Mouse (Mus musculus) MEL (cell line): ENCODE measurements around the gene Tsfm. TPM values are rescaled to one million over a fixed set of nuclear protein-coding genes. Genes with fewer than 3 reads are reported as not detected.

Source experiments
- DNase-seq: peaks from one replicate; pipeline ENCODE4 v3.0.0; 2011; ENCODE audit warnings: low read depth, low spot score
- H3K27ac ChIP-seq: 2 replicates; pipeline ENCODE4 v1.5.1; 2012; ENCODE audit warnings: low read depth, mild to moderate bottlenecking, control low read depth, low read length, moderate library complexity; ENCODE audit not compliant: control insufficient read depth
- H3K27me3 ChIP-seq, 2 experiments: fragments of 150-350 bp in 1 of 2; sonication (generic) in 1 of 2; 2 replicates each; pipeline ENCODE4 v1.6.1; 2012; ENCODE audit warnings: low read length in 2 of 2, mild to moderate bottlenecking in 2 of 2, improper control_type of control experiment in 1 of 2, moderate library complexity in 1 of 2; ENCODE audit not compliant: insufficient read depth in 2 of 2, control insufficient read depth in 1 of 2
- H3K36me3 ChIP-seq, 2 experiments: 2 replicates each; pipeline ENCODE4 v1.6.1; 2012 to 2014; ENCODE audit warnings: low read length in 2 of 2, improper control_type of control experiment in 1 of 2, inconsistent platforms in 1 of 2, mild to moderate bottlenecking in 1 of 2; ENCODE audit not compliant: insufficient read depth in 2 of 2, control insufficient read depth in 1 of 2
- H3K4me1 ChIP-seq, 2 experiments: fragments of 150-350 bp in 1 of 2; sonication (generic) in 1 of 2; 2 replicates each; pipeline ENCODE4 v1.6.1; 2012; ENCODE audit warnings: low read length in 2 of 2, improper control_type of control experiment in 1 of 2, mild to moderate bottlenecking in 1 of 2; ENCODE audit not compliant: insufficient read depth in 2 of 2, control insufficient read depth in 1 of 2
- H3K4me3 ChIP-seq, 2 experiments: fragments of 150-350 bp in 1 of 2; sonication (generic) in 1 of 2; 2 replicates each; pipeline ENCODE4 v1.5.1; 2012; ENCODE audit warnings: low read depth in 2 of 2, low read length in 2 of 2, mild to moderate bottlenecking in 2 of 2, moderate library complexity in 2 of 2, control low read depth in 1 of 2, improper control_type of control experiment in 1 of 2; ENCODE audit not compliant: control insufficient read depth in 1 of 2, insufficient read depth in 1 of 2
- H3K79me2 ChIP-seq: 2 replicates; pipeline ENCODE4 v1.6.1; 2012; ENCODE audit warnings: mild to moderate bottlenecking, low read length, moderate library complexity; ENCODE audit not compliant: control insufficient read depth, poor library complexity, insufficient read depth
- H3K9ac ChIP-seq: 2 replicates; pipeline ENCODE4 v1.6.1; 2012; ENCODE audit warnings: low read depth, mild to moderate bottlenecking, control low read depth, low read length, moderate library complexity; ENCODE audit not compliant: control insufficient read depth, poor library complexity, severe bottlenecking
- H3K9me3 ChIP-seq: fragments of 150-350 bp; sonication (generic); replicated peaks from 2 replicates; pipeline ENCODE4 v1.6.1; 2012; ENCODE audit warnings: mild to moderate bottlenecking, low read length, improper control_type of control experiment, moderate library complexity; ENCODE audit not compliant: insufficient read depth
- GABPA ChIP-seq: IDR thresholded peaks from 2 replicates; pipeline ENCODE4 v1.6.1; 2012; ENCODE audit warnings: low read depth, mild to moderate bottlenecking, inconsistent platforms, low read length, improper control_type of control experiment, moderate library complexity
- HCFC1 ChIP-seq: IDR thresholded peaks from 2 replicates; pipeline ENCODE4 v1.6.1; 2012; ENCODE audit warnings: low read depth, mild to moderate bottlenecking, inconsistent platforms, low read length, improper control_type of control experiment, moderate library complexity
- MAX ChIP-seq: IDR thresholded peaks from 2 replicates; pipeline ENCODE4 v1.6.1; 2011; ENCODE audit warnings: low read length, improper control_type of control experiment
- MAZ ChIP-seq: IDR thresholded peaks from 2 replicates; pipeline ENCODE4 v1.6.1; 2012; ENCODE audit warnings: low read depth, mild to moderate bottlenecking, inconsistent platforms, low read length, improper control_type of control experiment
- MYC ChIP-seq: IDR thresholded peaks from 2 replicates; pipeline ENCODE4 v1.6.1; 2011; ENCODE audit warnings: low read depth, mild to moderate bottlenecking, low read length, improper control_type of control experiment, moderate library complexity
- NRF1 ChIP-seq: IDR thresholded peaks from 2 replicates; pipeline ENCODE4 v1.6.1; 2014; ENCODE audit warnings: low read depth, mild to moderate bottlenecking, inconsistent platforms, low read length, improper control_type of control experiment, moderate library complexity; ENCODE audit not compliant: poor library complexity, insufficient read depth, severe bottlenecking
- POLR2A ChIP-seq, 2 experiments: IDR thresholded peaks; 2 replicates each; pipeline ENCODE4 v1.6.1; 2011 to 2012; ENCODE audit warnings: low read length in 2 of 2, mild to moderate bottlenecking in 2 of 2, control low read depth in 1 of 2, improper control_type of control experiment in 1 of 2, low read depth in 1 of 2, moderate library complexity in 1 of 2; ENCODE audit not compliant: control insufficient read depth in 1 of 2, insufficient read depth in 1 of 2, poor library complexity in 1 of 2
- SMC3 ChIP-seq: IDR thresholded peaks from 2 replicates; pipeline ENCODE4 v1.6.1; 2011; ENCODE audit warnings: low read depth, low read length, improper control_type of control experiment
- UBTF ChIP-seq: IDR thresholded peaks from 2 replicates; pipeline ENCODE4 v1.6.1; 2012; ENCODE audit warnings: low read depth, mild to moderate bottlenecking, inconsistent platforms, low read length, improper control_type of control experiment, moderate library complexity, borderline replicate concordance; ENCODE audit not compliant: insufficient read depth
- USF1 ChIP-seq: IDR thresholded peaks from 2 replicates; pipeline ENCODE4 v1.6.1; 2014; ENCODE audit warnings: low read depth, mild to moderate bottlenecking, inconsistent platforms, low read length, improper control_type of control experiment, moderate library complexity
- ZKSCAN1 ChIP-seq: IDR thresholded peaks from 2 replicates; pipeline ENCODE4 v1.6.1; 2012; ENCODE audit warnings: low read depth, mild to moderate bottlenecking, inconsistent platforms, low read length, improper control_type of control experiment, moderate library complexity
- ZMIZ1 ChIP-seq: IDR thresholded peaks from 2 replicates; pipeline ENCODE4 v1.6.1; 2012; ENCODE audit warnings: low read depth, mild to moderate bottlenecking, inconsistent platforms, low read length, improper control_type of control experiment, moderate library complexity
- polyA plus RNA-seq, 2 experiments: library from polyadenylated mRNA; stranded (reverse) in 1 of 2; unstranded in 1 of 2; fragments of >175 nt in 1 of 2; fragments of >200 nt in 1 of 2; gene quantifications; 2 replicates each; pipeline versions ENCODE4 v1.2.1 to v1.2.4; 2012; ENCODE audit warnings: low replicate concordance in 2 of 2, low read depth in 1 of 2; ENCODE audit not compliant: insufficient read length in 2 of 2, insufficient read depth in 1 of 2, missing spikeins in 1 of 2
- total RNA-seq: library from RNA; depleted of rRNA; stranded (reverse); fragments of 300-350 nt; gene quantifications from 2 replicates; pipeline ENCODE4 v1.2.3, GENCODE M21; 2012

Tsfm gene
- total and polyA plus RNA-seq, 3 experiments = 84.7 to 90.0 TPM; not detected in 1

DNA sequence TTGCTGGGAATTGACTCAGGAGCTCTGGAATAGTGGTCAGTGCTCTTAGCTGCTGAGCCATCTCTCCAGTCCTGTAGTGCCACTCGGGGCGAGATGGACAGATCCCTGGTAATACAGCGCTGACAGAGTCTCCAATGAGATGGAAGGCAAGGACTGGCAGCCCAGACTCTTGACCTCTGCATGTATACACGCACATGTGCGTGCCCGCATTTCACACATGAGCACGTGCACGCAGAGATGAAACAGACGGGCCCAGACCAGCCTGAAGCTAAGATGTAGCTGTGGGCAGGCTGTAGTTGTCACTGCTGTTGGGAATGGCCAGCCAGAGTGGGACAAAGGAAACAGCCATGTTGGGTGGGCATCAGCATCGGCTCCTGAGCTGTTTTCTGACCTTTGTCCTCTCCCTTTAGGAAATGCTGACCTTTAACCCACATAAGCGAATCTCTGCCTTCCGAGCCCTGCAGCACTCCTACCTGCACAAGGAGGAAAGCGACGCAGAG, 35.9 kb upstream of the Tsfm start:
- H3K27ac ChIP-seq = no peak overlapping the region
- H3K9me3 ChIP-seq = no peaks in the 10 kb centered on the region
- H3K9ac ChIP-seq = no peak overlapping the region
- no peaks in the 10 kb centered on the region for H3K27me3 ChIP-seq
- peaks cover 14 to 39% of the 10 kb centered on the region in 2 experiments for H3K36me3 ChIP-seq
- DNase-seq = no peak
- H3K4me3 ChIP-seq = no peak overlapping the region
- H3K79me2 ChIP-seq = peaks cover 36% of the 10 kb centered on the region
- peaks cover 6 to 21% of the 10 kb centered on the region in 2 experiments for H3K4me1 ChIP-seq
- TF ChIP-seq HCFC1 (no peak), SMC3 (no peak), POLR2A (IDR thresholded peaks at IDR 0.05; ENCODE audit: control insufficient read depth in 1 of 2, insufficient read depth in 1 of 2, low read depth in 1 of 2, low read length in 2 of 2, poor library complexity in 1 of 2) (no peak; a peak in 1 of 4 replicates), ZKSCAN1 (no peak), USF1 (no peak), GABPA (no peak), NRF1 (no peak), MAX (no peak)
- TF ChIP-seq, all 39 proteins: peak for 0

DNA sequence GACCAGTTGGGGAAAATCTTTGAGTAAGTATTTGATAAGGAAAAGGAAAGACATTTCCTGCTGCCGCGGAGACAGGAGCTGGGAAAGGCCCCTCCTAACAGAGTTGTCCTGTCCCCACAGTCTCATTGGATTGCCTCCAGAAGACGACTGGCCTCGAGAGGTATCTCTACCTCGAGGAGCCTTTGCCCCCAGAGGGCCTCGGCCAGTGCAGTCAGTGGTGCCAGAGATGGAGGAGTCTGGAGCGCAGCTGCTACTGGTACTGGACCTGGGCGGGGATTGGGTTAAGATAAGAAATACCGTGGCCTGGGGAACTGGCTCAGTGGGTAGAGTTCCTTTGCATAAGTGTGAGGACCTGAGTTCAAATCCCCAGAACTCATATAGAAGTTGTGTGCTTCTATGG, 35.3 kb upstream of the Tsfm start:
- peaks cover 14 to 39% of the 10 kb centered on the region in 2 experiments for H3K36me3 ChIP-seq
- no peak overlapping the region for H3K4me3 ChIP-seq
- no peak overlapping the region for H3K27ac ChIP-seq
- no peak for DNase-seq
- H3K27me3 ChIP-seq = no peaks in the 10 kb centered on the region
- no peak overlapping the region; the same call in 1 of the 2 replicates for H3K9ac ChIP-seq
- TF ChIP-seq ZMIZ1 (0 out of 2 replicates have a peak, but pooled peaks have one; percentile 24), UBTF (no peak), MAZ (0 out of 2 replicates have a peak, but pooled peaks have one; percentile 47), MYC (0 out of 2 replicates have a peak, but pooled peaks have one; percentile 18)
- peaks cover 36% of the 10 kb centered on the region for H3K79me2 ChIP-seq
- no peaks in the 10 kb centered on the region for H3K9me3 ChIP-seq
- peaks cover 6 to 21% of the 10 kb centered on the region in 2 experiments for H3K4me1 ChIP-seq
